13 mouse cellular contexts compared by ENCODE assay signal in genomic region chr11:59068433-59068832, GRCm38 (mm10).
"Had no signal": no experiment of that assay in that cellular context is flagged by ENCODE, and none has a peak within 500 bp of the region (broad histone marks: within the 10 kb centered on the region; RNA-seq: fewer than 3 reads in every experiment).

No protein-coding gene starts in this region.

- H3K4me2 ChIP-seq: limb, embryonic 13.5 days; midbrain, embryonic 13.5 days; neural tube, embryonic 15.5 days had no signal

- H3K27me3 ChIP-seq: limb, embryonic 13.5 days; midbrain, embryonic 13.5 days; neural tube, embryonic 15.5 days had no signal

- H3K36me3 ChIP-seq: limb, embryonic 13.5 days; midbrain, embryonic 13.5 days; neural tube, embryonic 15.5 days had no signal

- H3K9ac ChIP-seq: limb, embryonic 13.5 days; liver, embryonic 14.5 days; midbrain, embryonic 13.5 days; neural tube, embryonic 15.5 days had no signal

- H3K4me1 ChIP-seq: limb, embryonic 13.5 days; neural tube, embryonic 15.5 days had no signal

- ATAC-seq: midbrain, embryonic 13.5 days had no signal

- DNase-seq: kidney, adult 9 months; kidney, postnatal 36 days; lung, adult 18-20 months; right cerebral cortex, postnatal 4 days; spleen, adult 18-20 months; thymus, adult 2 months; thymus, postnatal 25 days had no signal

- H3K27ac ChIP-seq: kidney, postnatal 0 days; limb, embryonic 13.5 days; liver, embryonic 14.5 days; midbrain, embryonic 13.5 days; neural tube, embryonic 15.5 days had no signal

- H3K4me3 ChIP-seq: limb, embryonic 13.5 days; midbrain, embryonic 13.5 days; myocyte; neural tube, embryonic 15.5 days had no signal

- H3K9me3 ChIP-seq: limb, embryonic 13.5 days; midbrain, embryonic 13.5 days; neural tube, embryonic 15.5 days had no signal
